Mouse (Mus musculus) kidney, adult 9 months (tissue): ENCODE measurements around the gene A630073D07Rik.
"Not testable (repeated sequence)": the region's sequence is repeated elsewhere in the genome, so short reads cannot be mapped to it uniquely, and the experiment has no call there.

Experiments used
- DNase-seq: peaks from one replicate; pipeline ENCODE4 v3.0.0; 2022

A630073D07Rik gene

DNA sequence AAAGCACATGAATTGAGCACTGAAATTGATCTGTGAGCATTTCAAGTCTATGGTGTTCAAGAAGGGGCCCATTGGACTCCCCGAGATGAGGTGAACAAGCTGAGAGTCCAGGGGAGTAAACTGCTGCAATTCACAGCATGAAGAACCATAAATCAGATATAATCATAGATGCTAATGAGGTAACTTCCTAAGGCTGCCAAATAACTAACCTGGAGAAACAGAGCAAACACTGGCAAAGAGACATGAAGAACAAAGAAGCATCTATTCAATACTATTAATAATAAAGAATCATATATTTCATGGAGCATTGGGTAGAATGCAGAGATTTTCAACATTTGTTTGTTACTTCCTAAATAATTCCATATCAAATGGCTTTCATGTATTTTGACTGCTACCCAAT, at the start of gene A630073D07Rik:
Gene A630073D07Rik, minus strand, starts transcription at position 101 of the 400 bp plus-strand sequence.
- DNase-seq: no peak

- DNase-seq: no peak
Measured at GRCm38 (mm10) chr6:132700907-132701306, 49.6 kb upstream of the A630073D07Rik start, which contains the start of gene Tas2r121. Gene Tas2r121, minus strand, starts transcription at chr6:132701007.

DNA sequence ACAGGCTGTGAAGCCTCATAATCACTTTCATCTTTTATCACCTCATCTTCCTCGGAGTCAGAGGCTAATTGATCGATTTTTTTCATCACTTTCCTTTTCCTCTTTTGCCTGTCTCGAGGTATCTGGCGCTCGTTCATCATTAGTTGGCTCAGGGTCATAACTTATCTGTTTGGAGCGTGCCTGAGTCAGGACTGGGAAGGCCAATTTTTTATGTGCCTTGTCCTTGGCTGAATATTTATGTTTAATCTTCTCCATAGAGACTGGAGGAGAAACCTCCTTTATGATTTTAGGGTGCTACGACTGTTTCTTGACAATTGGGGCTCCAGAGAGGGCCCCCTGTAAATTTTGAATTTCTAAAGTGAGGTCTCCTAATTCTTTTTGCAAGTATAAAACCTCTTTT, 40.3 kb upstream of the A630073D07Rik start:
- DNase-seq: not testable (repeated sequence)

DNA sequence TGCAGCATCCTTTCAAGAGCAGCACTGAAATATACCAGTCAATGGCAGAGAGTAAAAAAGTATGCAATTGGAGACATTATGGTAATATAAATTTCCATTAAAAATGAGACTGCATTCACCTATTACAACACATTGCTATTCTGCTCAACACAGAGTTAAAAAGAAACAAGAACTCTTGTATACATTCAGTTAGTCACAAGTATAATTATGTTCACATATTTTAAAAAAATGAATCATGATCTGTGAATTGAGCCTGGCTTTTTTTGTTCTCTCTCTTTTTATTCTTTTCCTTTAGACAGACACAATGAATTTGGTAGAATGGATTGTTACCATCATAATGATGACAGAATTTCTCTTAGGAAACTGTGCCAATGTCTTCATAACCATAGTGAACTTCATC, 5.3 kb upstream of the A630073D07Rik start, which contains the start of gene Tas2r120:
Gene Tas2r120, plus strand, starts transcription at position 301 of the 400 bp plus-strand sequence.
- DNase-seq: no peak

- peak; percentile 37 for DNase-seq
Measured at GRCm38 (mm10) chr6:132649399-132649798, 1.9 kb downstream of the A630073D07Rik start.

GRCm38 (mm10) chr6:132595613-132596012, 55.7 kb downstream of the A630073D07Rik start, which contains the start of gene Prp2:
Gene Prp2, plus strand, starts transcription at chr6:132595913.
- not testable (repeated sequence) for DNase-seq
